Mouse (Mus musculus) kidney, adult 9 months (tissue): ENCODE measurements around the gene Hist3h2a.
"Not testable (repeated sequence)": the region's sequence is repeated elsewhere in the genome, so short reads cannot be mapped to it uniquely, and the experiment has no call there.

Experiments used
- DNase-seq: peaks from one replicate; pipeline ENCODE4 v3.0.0; 2022

Gene Hist3h2a

DNA sequence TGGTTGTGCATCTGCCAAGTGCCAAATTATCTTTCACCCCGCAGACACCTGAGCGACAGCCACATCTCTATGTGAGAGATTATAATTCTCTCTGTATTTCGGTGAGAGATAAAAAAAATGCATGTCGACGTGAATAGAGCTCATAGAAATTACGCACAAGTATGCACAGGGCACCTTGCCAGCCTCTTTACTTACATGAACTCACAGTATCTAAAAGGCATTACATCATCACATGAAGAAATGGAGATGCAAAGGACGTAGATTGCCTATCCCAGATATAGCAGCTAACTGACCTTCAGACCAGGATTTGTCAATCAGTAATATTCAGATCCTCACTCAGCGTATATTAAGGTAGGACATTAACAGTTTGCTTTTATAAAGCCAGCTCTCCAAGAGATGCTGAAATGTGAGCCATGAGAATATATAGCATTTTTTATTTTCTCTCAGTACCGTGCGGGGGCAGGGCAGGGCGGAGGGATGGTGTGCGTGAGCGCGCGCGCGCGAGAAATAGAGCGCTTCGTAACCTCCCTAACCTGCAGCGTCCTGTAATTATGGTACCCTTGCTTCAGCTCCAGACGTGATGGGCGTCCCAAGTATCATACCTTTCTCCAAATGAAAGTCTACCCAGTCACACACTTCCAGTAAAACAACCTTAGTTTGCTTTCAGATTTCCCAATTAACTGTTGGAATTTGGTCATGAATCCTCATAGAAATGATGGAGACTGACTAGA is 6.5 kb upstream of the Hist3h2a start:
- no peak for DNase-seq

DNA sequence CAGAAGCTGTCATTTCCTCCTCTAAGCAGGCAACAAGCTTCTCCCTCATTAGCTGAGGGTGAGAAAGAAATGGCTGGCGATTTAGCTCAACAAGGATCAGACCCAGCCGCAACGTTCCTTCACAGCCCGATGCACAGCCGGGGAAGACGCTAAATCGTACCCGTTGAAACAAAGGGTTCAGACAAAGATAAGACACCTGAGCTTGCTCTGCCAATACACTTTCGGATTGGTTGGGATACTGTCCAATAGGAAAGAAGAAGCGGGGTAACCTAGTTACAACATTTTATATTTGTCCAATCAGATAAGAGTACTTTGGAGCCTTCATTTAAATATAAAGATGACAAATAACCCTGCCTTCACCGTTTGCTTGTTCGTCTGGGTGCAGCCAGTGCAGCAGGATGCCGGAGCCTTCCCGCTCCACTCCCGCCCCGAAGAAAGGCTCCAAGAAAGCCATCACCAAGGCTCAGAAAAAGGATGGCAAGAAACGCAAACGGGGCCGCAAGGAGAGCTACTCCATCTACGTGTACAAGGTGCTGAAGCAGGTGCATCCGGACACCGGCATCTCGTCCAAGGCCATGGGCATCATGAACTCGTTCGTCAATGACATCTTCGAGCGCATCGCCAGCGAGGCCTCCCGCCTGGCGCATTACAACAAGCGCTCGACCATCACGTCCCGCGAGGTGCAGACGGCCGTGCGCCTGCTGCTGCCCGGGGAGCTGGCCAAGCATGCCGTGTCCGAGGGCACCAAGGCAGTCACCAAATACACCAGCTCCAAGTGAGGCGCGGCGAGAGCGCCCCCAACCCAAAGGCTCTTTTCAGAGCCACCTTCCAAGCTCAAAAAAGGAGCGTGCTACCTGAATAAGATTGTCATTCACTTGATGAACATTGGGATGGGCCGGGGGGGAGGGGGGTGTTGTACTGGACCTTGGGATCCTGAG is 5.7 kb upstream of the Hist3h2a start, which contains the start of gene Hist3h2ba:
Gene Hist3h2ba (plus strand): TSS at position 379 of the 938 bp plus-strand sequence.
- peak; percentile 83 for DNase-seq

DNA sequence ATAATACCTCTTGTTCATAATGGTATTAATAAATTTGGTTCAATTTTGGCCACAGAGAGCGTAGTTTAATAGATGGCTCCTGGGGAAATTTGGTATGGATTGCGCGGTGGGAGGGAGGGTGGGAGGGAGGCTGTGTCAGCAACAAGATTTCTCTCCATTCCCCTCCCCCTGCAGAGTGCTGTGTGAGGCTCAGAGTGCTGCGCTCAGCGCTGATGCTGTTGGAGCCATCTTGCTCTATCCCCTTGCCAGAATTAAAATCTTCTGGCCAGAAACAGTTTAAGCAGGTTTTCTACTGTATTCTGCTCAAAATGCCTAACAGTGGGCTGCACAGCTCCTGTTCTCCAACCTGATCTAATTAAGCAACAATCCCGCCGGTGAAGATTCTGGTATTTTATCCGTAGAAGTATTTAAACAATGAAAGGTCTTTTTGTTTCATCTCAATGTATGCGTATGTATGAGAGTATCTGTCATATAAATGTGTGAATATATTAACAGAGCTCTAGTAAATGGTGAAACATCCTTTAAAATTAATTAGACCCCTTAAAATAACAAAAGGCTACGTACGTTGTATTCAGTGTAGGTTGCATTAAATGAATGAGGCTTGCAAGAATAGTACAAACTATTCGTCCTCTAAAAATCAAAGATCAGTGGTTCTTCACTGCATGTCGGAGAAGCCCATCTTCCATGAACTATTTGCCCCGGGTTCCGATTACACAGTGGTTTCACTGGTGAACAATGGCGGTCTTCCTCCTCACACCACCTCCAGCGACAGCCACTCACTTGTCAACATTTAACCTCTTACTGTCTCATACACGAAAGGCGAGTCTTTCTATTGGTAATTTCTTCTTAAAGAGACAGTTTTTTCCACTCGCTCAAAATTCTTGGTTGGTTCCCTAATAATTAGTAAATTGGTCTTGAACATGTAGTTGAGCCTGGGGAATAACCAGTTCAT is 4.7 kb upstream of the Hist3h2a start:
- DNase-seq, result no peak

DNA sequence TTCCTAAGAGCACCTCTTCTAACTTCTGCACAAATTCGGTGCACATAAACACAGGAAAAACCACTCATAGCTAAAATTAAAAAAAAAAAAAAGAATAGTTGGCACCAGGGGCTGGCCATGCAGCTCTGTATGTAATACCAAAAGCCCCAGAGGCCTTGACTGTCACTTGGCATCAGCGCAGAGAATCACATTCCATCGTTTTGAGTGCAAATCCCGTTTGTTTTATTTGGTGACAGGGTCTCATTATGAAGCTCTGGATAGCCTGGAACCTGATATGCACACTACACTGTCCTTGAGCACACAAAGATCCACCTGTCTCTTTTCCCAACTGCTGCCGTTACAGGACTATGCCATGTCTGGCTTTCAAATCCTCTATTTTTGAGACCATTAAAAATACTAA is 3.3 kb upstream of the Hist3h2a start:
- DNase-seq, result no peak

DNA sequence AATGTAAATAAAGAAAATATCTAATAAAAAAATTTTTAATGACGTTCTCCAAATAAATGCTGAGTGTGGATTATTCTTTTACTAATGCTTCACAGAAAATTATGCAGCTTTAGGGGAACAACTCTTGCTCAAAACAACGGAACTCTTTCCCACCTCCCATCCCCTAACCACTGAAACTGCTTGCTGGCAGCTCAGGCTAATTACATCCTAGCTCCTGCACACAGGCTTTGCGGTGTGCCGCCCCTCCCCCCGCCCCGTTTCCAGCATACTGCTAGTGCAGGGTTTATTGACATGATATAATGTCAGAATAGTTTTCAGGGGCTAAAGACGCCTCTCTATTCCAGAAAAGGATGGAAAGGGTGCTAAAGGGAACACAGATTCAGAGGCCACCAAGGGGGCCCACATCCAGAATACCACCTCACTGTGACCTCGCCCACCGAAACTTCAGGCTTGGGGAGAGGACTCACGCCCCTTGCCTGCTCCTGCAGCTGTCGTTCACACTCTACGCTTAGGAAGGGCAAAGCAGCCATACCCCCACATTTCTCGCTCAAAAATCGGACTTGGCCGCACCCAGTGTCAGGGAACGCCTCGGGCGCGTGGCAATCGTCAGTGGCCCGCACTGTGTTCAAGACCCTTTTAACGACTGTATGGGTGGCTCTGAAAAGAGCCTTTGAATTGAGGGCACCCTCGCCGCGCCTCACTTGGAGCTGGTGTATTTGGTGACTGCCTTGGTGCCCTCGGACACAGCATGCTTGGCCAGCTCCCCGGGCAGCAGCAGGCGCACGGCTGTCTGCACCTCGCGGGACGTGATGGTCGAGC is 925 bp upstream of the Hist3h2a start:
- no peak for DNase-seq

DNA sequence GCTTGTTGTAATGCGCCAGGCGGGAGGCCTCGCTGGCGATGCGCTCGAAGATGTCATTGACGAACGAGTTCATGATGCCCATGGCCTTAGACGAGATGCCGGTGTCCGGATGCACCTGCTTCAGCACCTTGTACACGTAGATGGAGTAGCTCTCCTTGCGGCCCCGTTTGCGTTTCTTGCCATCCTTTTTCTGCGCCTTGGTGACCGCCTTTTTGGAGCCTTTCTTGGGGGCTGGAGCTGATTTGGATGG is 390 bp upstream of the Hist3h2a start:
- DNase-seq, result not testable (repeated sequence)

DNA sequence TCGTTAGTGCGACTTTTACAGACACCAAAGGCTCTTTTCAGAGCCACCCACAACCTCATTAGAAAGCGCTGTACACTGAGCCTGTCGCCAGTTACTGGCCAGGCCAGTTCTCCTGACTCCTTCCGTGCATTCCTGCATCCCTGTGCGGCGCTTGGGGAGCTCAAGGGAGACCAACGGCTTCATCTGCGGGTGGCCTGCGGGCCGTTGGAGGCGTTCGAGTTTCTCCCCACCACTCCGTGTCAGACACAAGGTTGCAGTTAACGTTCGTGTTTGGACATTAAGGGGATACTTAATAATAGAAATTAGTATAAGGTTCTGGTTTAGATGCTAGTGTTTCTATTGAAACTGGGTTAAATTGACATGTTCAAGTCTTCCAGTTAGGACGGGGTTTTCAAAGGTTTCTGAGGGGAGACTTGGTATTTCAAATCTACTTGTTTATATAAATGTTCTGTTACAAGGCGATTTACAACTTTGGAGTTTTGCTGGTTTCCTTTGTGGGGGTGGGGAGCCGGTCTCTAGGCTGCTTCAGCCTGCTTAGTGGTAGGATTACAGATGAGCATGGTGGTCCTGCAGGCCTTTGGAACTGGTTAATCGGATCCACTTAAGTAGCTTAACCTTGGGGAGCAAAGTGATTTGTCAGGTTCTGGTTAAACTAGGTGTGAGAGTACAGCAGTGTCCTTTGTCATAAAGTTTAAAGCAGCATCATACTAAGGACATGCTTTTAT is 820 bp downstream of the Hist3h2a start:
- peak; percentile 35 for DNase-seq

DNA sequence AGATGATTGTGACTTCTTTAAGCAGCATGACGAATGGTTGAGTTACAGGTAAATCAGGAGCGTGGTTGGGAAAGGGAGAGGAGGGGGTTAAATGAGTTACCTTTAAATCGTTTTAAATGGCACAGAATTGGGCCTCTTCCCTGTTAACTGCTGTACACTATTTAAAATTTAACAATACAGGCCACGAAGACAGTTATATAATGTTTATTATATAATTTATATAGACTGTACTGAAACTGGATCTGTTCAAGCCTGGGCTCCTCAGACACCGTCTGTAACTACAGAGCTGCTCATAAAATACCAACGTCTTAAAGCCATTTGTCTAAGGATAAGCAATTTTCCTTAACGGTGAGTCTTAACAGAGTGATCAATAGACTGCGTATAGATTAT is 1.4 kb downstream of the Hist3h2a start:
- DNase-seq, result no peak

DNA sequence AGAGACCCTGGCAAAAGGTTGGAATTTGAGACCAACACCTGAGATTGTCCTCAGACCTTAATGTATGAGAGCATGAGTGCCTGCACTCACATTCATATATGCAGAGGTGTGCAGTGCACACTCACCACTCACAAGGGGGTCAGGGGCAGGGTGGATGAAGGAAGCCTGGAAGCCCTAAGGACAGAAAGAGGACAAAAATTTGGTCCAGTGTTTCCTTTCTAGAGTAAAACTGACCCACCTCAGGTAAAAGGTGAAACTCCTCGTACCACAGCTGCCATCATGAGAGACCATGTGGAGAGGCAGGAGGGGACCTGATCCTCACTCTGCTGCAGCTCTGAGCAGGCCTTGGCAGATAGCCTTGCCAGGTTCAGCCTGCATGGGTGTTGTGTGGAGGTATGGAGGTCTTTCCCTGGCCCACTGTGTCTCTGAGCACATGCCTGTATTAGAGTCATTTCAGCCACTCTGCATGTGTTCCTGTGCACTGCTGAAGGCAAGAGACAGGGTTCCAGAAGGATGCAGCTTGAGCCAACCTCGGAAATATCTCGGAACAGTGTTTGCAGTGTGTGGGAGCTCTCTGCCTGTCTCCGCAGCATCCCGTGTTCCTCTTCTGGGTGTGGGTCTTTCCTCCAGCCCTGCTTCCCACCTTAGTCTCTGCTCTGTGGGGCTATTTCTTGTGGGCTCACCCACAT is 2.9 kb downstream of the Hist3h2a start:
- no peak for DNase-seq

DNA sequence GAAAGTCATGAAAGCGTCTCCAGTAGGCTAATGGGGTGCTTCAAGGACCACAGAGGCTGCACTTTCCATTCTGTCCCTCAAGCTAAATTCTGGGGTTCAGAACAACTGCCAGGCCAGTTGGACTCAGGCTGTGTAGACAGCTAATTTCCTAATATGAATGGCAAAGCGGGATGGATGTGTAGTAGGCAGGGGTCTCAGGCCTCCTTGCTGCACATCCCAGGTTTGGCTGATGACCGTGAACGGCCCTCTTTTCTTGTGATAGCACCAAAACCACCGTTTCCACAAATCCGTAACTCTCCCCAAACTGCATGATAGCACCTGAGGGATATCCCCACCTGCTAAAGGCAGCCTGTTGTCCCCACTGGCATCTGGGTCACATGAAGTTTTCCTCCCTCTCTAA is 4.1 kb downstream of the Hist3h2a start:
- DNase-seq, result no peak

DNA sequence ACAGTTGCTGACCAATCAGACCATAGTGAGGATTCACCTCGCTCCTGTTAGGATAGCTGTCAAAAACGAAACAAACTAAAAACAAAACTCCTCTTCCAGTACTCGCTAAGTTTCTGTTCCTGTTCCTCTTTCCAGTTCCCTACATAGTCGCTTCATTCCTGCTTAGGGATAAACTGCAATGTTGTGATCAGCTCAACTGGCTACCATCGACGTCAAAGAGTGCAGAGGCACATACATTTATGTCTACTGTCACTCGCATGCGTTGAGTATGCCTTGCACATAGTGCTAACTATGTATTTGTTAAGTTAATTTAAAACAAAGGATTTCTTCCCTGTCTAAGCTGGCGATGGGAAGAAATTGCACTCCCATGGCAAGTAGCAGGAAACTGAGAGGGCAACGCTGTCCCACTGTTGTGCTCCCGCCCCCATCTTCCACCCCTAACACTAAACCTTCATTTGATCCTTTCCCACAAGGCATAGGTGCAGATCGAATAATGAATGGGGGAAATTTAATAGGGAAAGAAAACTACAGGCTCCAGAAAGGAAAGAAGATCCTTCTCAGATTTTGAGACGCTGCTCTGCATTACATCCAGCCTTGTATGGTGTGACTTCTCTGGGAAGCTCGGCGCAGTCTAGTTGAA is 4.8 kb downstream of the Hist3h2a start:
- DNase-seq, result no peak

DNA sequence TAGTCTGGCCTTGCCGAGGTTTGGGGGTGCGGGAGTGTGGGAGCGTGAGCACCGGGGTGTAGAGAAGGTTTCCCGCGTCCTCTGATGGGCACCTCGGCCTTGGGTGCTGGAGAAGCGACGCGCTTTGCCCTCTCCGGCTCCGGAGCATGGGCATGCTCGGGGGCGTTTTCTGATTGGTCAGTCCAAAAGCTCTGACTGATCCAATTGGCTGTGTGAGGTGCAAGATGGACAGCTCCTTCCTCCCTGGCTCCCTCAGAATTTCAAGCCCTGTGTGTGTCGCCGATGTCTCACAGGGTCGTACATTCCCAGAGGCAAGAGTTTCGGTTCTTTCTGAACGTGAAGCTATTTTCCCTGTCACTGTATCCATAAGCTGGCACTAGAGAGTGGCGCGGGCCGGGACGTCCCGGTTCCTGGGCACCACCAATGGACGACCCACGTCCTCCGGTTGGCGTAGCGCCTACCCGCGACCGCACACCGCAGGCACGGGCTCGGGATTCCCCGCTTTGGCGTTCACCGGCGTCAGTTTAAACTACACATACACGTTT is 5.5 kb downstream of the Hist3h2a start:
- peak; percentile 89 for DNase-seq

DNA sequence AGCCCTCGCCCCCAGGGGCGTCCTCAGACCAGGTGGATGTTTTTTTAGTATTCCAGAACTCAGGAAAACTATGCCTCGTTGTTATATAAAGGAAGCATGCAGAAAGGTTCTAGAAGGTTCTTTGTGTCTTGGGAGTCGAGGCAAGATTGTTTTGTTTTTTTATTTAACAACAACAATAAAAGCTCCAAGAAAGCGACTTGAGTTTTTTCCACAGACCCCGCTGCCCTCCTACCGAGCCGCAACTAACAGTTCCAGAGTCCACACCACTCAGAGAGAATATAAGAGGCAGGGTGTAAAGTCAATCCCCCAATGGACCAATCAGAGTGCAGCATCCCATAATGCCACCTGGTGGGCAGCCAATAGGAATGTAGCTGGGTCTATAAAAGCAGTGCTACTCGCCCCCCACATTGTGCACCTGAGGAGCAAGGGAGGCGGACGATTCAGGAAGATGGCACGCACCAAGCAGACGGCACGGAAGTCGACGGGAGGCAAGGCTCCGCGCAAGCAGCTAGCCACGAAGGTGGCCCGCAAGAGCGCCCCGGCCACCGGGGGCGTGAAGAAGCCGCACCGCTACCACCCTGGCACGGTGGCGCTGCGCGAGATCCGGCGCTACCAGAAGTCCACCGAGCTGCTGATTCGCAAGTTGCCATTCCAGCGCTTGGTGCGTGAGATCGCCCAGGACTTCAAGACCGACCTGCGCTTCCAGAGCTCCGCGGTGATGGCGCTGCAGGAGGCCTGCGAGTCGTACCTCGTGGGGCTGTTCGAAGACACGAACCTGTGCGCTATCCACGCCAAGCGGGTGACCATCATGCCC is 7.1 kb downstream of the Hist3h2a start:
- DNase-seq, result no peak

DNA sequence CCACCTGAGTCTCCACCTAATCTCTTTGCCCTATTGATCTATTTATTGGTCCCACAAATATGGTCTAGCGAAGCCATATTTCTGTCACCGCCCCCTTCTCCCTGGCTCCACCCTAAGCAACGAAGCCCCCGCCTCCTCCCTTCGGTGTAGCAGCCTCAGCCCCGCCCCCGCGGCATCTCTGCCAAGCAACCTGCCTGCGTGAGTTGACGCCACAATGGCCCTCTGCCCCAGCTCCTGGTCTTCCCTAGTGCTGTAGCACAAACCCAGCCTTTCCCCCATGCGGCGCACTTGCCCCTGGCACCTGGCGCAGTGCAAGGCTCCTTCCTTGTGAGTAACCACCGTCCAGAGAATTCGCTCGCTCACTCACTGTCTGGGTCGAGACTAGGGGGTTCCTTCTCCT is 9.1 kb downstream of the Hist3h2a start:
- DNase-seq, result peak; percentile 74

DNA sequence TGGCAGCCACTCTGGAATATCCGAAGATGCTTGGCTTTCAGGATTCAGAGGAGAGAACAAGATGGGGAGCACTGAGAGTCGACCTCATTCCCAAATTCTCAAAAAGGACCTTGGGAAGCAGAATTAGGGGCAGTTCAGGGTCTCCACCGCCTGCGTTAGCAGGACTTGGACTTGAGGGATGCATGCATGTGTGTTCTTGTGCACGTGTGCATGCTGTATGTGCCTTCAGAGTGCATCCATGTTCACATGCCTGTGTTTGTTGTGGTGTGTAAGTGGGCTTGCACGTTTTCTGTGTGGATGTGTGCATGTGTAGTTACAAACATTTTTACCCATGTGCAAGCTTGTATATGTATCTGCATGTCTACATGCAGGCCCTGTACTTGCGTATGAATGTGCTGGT is 9.7 kb downstream of the Hist3h2a start:
- DNase-seq, result no peak

DNA sequence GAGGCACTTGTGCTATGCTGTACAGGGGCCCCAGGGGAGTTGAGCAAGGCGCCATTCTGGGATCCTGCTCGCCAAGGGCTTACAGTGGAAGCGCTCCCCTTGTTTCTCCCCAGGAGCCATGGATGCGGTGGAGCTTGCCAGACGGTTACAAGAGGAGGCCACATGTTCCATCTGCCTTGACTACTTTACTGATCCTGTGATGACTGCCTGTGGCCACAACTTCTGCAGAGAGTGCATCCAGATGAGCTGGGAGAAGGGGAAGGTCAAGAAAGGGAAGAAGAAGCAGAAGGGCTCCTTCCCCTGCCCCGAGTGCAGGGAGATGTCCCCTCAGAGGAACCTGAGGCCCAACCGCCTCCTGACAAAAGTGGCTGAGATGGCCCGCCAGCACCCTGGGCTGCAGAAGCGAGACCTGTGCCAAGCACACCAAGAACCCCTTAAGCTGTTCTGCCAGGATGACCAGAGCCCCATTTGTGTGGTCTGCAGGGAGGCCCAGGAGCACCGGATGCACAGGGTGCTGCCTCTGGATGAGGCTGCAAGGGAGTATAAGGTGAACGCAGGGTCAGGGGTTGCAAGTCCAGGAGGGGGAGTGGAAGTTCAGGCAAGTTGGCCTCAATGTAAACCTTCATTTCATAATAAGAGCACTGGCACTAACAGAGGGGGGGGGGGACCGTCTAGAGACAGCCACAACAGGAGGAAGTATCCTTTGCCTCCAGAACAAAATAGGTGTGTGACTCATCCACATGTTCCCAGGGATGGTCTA is 10.7 kb downstream of the Hist3h2a start:
- DNase-seq, result no peak

DNA sequence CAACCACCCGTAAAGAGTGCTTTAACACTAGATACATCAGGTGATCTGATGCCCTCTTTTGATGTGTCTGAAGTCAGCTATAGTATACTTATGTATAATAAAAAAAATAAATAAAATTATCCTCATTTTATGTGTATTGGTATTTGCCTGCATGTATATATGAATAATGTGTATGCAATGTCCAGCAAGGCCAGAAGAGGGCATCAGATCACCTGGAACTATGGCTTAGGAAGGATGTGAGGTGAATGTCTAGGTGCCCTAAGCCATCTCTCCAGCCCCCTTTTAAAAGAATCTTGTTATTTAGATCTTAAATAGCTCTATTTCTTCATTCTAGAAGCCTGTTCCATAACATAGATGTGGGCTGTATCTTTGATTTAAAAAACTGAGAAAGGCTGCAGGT is 12.9 kb downstream of the Hist3h2a start:
- peak; percentile 68 for DNase-seq

DNA sequence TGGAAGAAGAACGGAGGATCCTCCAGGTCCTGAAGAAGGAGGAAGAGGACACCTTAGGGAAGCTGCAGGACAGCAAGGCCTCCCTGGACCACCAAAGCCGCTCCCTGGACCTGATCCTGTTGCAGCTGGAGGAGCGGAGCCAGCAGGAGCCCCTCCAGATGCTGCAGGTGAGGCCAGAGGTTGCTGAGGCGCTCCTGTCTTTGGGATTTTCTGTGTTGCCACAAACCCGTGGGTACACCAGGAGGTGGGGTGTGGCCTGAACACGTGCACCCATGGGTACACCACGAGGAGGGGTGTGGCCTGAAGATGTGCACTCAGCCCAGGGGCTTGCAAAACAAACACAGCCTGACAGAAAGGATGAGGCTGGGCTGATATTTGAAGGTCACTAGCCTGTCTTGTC is 14.1 kb downstream of the Hist3h2a start:
- no peak for DNase-seq
